Mouse (Mus musculus): ENCODE results near the gene Rtn4r. TPM values are rescaled to one million over a fixed set of nuclear protein-coding genes. Genes with fewer than 3 reads are reported as not detected.

The Rtn4r gene
- 18.1 and 21.9 TPM in 2 replicates for polyA plus RNA-seq (2015; fragmentation: Nextera tagmentation; extraction: Ambion mirVana)

DNA sequence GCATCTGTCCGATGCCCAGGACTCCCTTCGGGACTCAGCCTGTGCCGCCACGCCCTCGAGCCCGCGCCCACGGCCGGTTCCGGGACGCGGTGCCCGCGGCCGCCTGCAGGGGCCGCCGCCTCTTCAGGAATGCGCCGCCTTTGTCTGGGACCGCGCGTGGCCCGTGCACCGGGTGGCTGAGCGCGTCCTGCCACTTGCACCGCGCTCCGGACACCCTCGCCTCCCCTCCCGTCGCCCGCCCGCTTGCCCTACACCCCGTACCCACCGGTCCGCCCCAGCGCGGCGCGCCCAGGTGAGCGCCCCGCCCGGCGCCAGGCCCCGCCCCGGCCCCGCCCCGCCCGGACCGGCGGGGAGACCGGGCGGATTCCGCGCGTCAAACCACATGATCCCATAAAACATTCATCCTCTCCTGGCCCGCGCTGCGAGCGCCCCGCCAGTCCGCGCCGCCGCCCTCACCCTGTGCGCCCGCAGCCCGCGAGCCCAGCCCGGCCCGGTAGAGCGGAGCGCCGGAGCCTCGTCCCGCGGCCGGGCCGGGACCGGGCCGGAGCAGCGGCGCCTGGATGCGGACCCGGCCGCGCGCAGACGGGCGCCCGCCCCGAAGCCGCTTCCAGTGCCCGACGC lies at the start of gene Rtn4r:
TSS of gene Rtn4r (plus strand) at position 402 of the 621 bp plus-strand sequence.
- Histone ChIP-seq H3K36me3 (no peaks in the 10 kb centered on the region), H3K27me3 (peaks cover 3% of the 10 kb centered on the region; the same call in 1 of the 2 replicates), H3K4me2 (replicated peaks) (peak within 1 kb of the TSS; percentile 59), H3K4me3 (peak within 1 kb of the TSS; percentile 78), H3K27ac (replicated peaks) (peak within 1 kb of the TSS; percentile 80), H3K9me3 (no peaks in the 10 kb centered on the region), H3K9ac (replicated peaks) (peak within 1 kb of the TSS; percentile 77), H3K4me1 (peaks cover 46% of the 10 kb centered on the region)
- under 1% methylated on average over 72 of the region's 96 CpGs for WGBS
- ATAC-seq (replicated peaks), result peak; percentile 72

- 59% methylated on average over 5 of the region's 5 CpGs for WGBS
- no peak for ATAC-seq (replicated peaks)
Observed at GRCm38 (mm10) chr16:18078314-18079015, 49.0 kb upstream of the Rtn4r start.

DNA sequence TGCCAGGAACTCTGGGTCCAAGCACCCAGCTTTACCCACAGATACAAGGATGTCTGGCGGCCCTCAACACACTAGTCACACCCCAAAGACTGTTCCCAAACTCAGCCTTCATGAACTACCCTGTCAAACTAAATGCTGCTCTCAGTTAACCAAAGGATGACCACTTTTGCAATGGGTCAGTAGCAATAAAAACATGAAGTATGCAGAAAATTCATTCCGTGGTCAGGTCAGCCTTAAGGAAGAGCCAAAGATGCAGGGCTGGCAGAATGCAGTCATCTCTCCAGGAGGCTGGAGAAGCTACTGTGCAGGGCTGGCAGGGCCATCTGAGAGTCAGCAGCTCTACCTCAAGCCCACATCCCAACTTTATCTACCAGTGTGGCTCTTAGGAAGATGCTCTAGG lies 48.1 kb upstream of the Rtn4r start:
- no peak overlapping the region for H3K4me2 ChIP-seq (replicated peaks)
- H3K9me3 ChIP-seq, result no peaks in the 10 kb centered on the region
- no peak overlapping the region for H3K9ac ChIP-seq (replicated peaks)
- no peak overlapping the region for H3K4me3 ChIP-seq
- no peak for ATAC-seq (replicated peaks)
- no peak overlapping the region for H3K27ac ChIP-seq (replicated peaks)
- WGBS, result 94% methylated on average over 2 of the region's 2 CpGs
- no peaks in the 10 kb centered on the region for H3K36me3 ChIP-seq
- H3K4me1 ChIP-seq, result no peaks in the 10 kb centered on the region
- H3K27me3 ChIP-seq, result no peaks in the 10 kb centered on the region

More at GRCm38 (mm10) chr16:18078314-18079015, 49.0 kb upstream of the Rtn4r start:
- no peak overlapping the region for H3K27ac ChIP-seq (replicated peaks)
- no peak overlapping the region for H3K4me2 ChIP-seq (replicated peaks)
- H3K9ac ChIP-seq (replicated peaks), result no peak overlapping the region
- H3K36me3 ChIP-seq, result no peaks in the 10 kb centered on the region
- H3K9me3 ChIP-seq, result no peaks in the 10 kb centered on the region
- H3K4me3 ChIP-seq, result no peak overlapping the region
- H3K27me3 ChIP-seq, result no peaks in the 10 kb centered on the region
- H3K4me1 ChIP-seq, result no peaks in the 10 kb centered on the region

GRCm38 (mm10) chr16:18080171-18080570 lies 47.3 kb upstream of the Rtn4r start:
- no peak for ATAC-seq (replicated peaks)
- Histone ChIP-seq H3K9ac (replicated peaks) (no peak overlapping the region), H3K9me3 (no peaks in the 10 kb centered on the region), H3K36me3 (no peaks in the 10 kb centered on the region), H3K27me3 (no peaks in the 10 kb centered on the region), H3K27ac (replicated peaks) (no peak overlapping the region), H3K4me1 (no peaks in the 10 kb centered on the region), H3K4me2 (replicated peaks) (no peak overlapping the region), H3K4me3 (no peak overlapping the region)
- WGBS, result 85% methylated on average over 7 of the region's 7 CpGs

- Histone ChIP-seq H3K4me2 (replicated peaks) (no peak overlapping the region), H3K27me3 (no peaks in the 10 kb centered on the region), H3K9me3 (no peaks in the 10 kb centered on the region), H3K27ac (replicated peaks) (no peak overlapping the region), H3K4me3 (no peak overlapping the region), H3K4me1 (no peaks in the 10 kb centered on the region), H3K9ac (replicated peaks) (no peak overlapping the region), H3K36me3 (no peaks in the 10 kb centered on the region)
- ATAC-seq (replicated peaks), result no peak
- 84% methylated on average over 10 of the region's 10 CpGs for WGBS
Observed at GRCm38 (mm10) chr16:18081149-18081827, 46.2 kb upstream of the Rtn4r start.

GRCm38 (mm10) chr16:18082291-18082690 lies 45.2 kb upstream of the Rtn4r start:
- H3K9ac ChIP-seq (replicated peaks), result no peak overlapping the region
- H3K4me1 ChIP-seq, result no peaks in the 10 kb centered on the region
- H3K27ac ChIP-seq (replicated peaks), result no peak overlapping the region
- H3K36me3 ChIP-seq, result no peaks in the 10 kb centered on the region
- 97% methylated on average over 1 of the region's 1 CpGs for WGBS
- H3K4me2 ChIP-seq (replicated peaks), result no peak overlapping the region
- no peak for ATAC-seq (replicated peaks)
- H3K27me3 ChIP-seq, result peaks cover 3% of the 10 kb centered on the region; the same call in 1 of the 2 replicates
- H3K9me3 ChIP-seq, result no peaks in the 10 kb centered on the region
- H3K4me3 ChIP-seq, result no peak overlapping the region

- 84% methylated on average over 18 of the region's 18 CpGs for WGBS
- no peak overlapping the region for H3K9ac ChIP-seq (replicated peaks)
Observed at GRCm38 (mm10) chr16:18083231-18083951, 44.1 kb upstream of the Rtn4r start.

GRCm38 (mm10) chr16:18084262-18084661 lies 43.2 kb upstream of the Rtn4r start:
- ATAC-seq (replicated peaks), result no peak

More at GRCm38 (mm10) chr16:18083231-18083951, 44.1 kb upstream of the Rtn4r start:
- ATAC-seq (replicated peaks), result no peak
- H3K4me2 ChIP-seq (replicated peaks), result no peak overlapping the region
- H3K36me3 ChIP-seq, result no peaks in the 10 kb centered on the region
- H3K27ac ChIP-seq (replicated peaks), result no peak overlapping the region
- peaks cover 6% of the 10 kb centered on the region for H3K4me1 ChIP-seq
- H3K4me3 ChIP-seq, result no peak overlapping the region
- no peaks in the 10 kb centered on the region for H3K9me3 ChIP-seq
- peaks cover 14% of the 10 kb centered on the region; the same call in 1 of the 2 replicates for H3K27me3 ChIP-seq

DNA sequence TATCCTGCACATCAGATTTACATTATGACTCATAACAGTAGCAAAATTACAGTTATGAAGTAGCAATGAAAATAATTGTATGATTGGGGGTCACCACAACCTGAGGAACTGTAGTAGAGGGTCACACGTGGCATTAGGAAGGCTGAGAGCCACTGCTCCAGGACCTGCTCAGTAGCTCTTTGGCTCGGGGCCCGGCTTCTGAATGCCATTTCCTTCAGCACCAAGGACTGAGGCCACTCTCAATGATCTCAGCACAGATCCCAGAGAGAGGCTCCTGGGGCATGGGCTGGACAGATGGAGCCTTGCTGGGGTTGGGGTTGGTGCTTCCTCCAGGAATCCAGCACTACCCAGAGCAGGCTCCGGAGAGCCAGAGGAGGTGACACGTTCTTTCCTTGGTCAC lies 40.3 kb upstream of the Rtn4r start:
- no peak overlapping the region for H3K4me3 ChIP-seq
- no peak overlapping the region for H3K4me2 ChIP-seq (replicated peaks)
- H3K27me3 ChIP-seq, result peaks cover 14% of the 10 kb centered on the region; the same call in 1 of the 2 replicates
- no peaks in the 10 kb centered on the region for H3K9me3 ChIP-seq
- no peak for ATAC-seq (replicated peaks)
- H3K27ac ChIP-seq (replicated peaks), result no peak overlapping the region
- no peaks in the 10 kb centered on the region for H3K36me3 ChIP-seq
- peaks cover 17% of the 10 kb centered on the region for H3K4me1 ChIP-seq
- no peak overlapping the region for H3K9ac ChIP-seq (replicated peaks)
- 93% methylated on average over 5 of the region's 5 CpGs for WGBS

More at GRCm38 (mm10) chr16:18084262-18084661, 43.2 kb upstream of the Rtn4r start:
- Histone ChIP-seq H3K4me3 (no peak overlapping the region), H3K9me3 (no peaks in the 10 kb centered on the region), H3K27me3 (peaks cover 14% of the 10 kb centered on the region; the same call in 1 of the 2 replicates), H3K4me1 (peaks cover 14% of the 10 kb centered on the region), H3K9ac (replicated peaks) (no peak overlapping the region), H3K36me3 (no peaks in the 10 kb centered on the region), H3K27ac (replicated peaks) (no peak overlapping the region), H3K4me2 (replicated peaks) (no peak overlapping the region)
- WGBS, result 90% methylated on average over 7 of the region's 7 CpGs

GRCm38 (mm10) chr16:18096348-18096747 lies 31.1 kb upstream of the Rtn4r start:
- no peak overlapping the region for H3K27ac ChIP-seq (replicated peaks)
- H3K27me3 ChIP-seq, result no peaks in the 10 kb centered on the region
- no peak for ATAC-seq (replicated peaks)
- H3K4me2 ChIP-seq (replicated peaks), result no peak overlapping the region
- H3K4me1 ChIP-seq, result no peaks in the 10 kb centered on the region
- no peak overlapping the region for H3K4me3 ChIP-seq
- 58% methylated on average over 5 of the region's 5 CpGs for WGBS
- no peaks in the 10 kb centered on the region for H3K36me3 ChIP-seq
- H3K9ac ChIP-seq (replicated peaks), result no peak overlapping the region
- no peaks in the 10 kb centered on the region; the same call in 1 of the 2 replicates for H3K9me3 ChIP-seq

- no peak for ATAC-seq (replicated peaks)
- Histone ChIP-seq H3K27me3 (no peaks in the 10 kb centered on the region), H3K4me1 (no peaks in the 10 kb centered on the region), H3K9me3 (no peaks in the 10 kb centered on the region), H3K36me3 (no peaks in the 10 kb centered on the region), H3K4me2 (replicated peaks) (no peak overlapping the region), H3K4me3 (no peak overlapping the region), H3K27ac (replicated peaks) (no peak overlapping the region), H3K9ac (replicated peaks) (no peak overlapping the region)
- 71% methylated on average over 4 of the region's 4 CpGs for WGBS
Observed at GRCm38 (mm10) chr16:18102816-18103215, 24.6 kb upstream of the Rtn4r start.

Measured in forebrain, embryonic 15.5 days (tissue).